Mouse (Mus musculus) cerebellum, adult 11-12 months (tissue): ENCODE data around the gene Fam120a.

ENCODE experiments used
- DNase-seq: peaks from one replicate; pipeline ENCODE4 v3.0.0; 2022

Gene Fam120a

DNA sequence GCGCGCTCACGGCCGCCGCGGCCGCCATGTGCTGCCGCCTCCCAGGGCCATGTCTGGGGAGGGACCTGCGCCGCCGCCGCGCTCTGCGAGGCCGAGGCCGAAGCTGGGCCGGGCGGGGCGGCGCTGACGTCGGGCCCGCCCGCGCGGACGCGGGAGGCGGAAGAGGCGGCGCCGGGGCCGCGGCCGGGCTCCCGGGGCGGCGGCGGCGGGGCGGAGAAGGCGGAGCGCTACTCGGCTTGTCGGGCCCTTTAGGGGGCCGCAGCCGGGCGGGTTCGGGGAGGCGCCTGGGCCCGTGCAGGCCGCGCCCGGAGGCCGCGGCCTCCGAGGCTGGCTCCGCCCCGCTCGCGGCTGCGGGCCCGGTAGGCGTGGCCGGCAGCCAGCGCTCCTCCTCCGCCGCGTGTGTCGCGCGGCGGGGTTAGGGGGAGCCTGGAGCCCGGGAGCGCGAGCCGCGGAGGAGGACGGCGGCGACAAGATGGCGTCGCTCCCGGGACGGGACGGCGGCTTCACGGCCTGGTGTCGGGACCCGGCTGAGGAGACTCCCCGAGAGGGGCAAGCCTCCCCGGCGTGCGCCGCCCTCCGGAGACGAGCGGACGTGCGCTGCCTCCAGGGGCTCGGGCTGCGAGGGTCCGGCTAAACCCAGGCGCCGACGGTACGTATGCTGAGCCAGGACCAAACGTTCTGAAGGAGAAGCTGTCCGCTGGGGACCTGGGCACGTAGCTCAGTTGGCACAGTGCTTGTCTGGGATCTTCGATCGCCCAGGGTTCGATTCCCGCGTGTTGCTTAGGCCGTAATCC, at the start of gene Fam120a:
TSS of gene Fam120a (minus strand) at position 62 of the 794 bp plus-strand sequence.
- DNase-seq, result peak; percentile 92

DNA sequence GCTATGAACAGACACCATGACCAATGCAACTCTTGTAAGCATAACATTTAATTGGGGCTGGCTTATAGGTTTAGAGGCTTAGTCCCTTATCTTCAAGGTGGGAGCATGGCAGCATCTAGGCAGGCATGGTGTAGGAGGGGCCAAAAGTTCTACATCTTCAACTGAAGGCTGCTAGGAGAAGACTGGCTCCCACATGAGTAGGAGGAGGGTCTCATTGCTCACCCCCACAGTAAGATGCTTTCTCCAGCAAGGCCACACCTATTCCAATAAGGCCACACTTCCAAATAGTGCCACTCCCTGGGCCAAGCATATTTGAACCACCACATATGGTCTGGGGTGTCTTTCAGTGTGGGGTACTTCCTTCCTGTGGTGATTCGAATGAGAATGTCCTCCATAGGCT, 49.6 kb upstream of the Fam120a start:
- peak; percentile 50 for DNase-seq

DNA sequence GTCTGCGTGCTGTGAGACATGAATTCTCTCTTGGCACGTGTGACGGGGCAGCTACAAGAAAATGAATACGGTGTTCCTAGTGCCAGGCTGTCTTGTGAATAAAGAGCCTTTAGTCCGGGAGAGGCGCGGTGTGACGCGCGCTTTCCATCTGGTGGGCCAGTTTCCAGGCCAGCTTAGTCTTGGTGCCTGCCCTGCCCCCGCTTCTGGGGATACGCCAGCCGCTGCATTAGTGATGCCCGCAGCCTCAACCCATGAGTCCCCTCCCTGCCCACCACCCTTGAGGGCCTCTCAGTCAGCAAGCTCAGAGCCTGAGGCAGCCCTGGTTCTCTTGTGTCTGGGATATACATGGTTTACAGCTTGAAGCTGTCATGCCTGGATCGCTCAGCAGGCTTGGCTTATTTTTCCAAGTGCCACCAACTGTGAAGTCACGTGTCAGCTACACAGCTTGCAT, 48.5 kb upstream of the Fam120a start:
- DNase-seq, result peak; percentile 92

DNA sequence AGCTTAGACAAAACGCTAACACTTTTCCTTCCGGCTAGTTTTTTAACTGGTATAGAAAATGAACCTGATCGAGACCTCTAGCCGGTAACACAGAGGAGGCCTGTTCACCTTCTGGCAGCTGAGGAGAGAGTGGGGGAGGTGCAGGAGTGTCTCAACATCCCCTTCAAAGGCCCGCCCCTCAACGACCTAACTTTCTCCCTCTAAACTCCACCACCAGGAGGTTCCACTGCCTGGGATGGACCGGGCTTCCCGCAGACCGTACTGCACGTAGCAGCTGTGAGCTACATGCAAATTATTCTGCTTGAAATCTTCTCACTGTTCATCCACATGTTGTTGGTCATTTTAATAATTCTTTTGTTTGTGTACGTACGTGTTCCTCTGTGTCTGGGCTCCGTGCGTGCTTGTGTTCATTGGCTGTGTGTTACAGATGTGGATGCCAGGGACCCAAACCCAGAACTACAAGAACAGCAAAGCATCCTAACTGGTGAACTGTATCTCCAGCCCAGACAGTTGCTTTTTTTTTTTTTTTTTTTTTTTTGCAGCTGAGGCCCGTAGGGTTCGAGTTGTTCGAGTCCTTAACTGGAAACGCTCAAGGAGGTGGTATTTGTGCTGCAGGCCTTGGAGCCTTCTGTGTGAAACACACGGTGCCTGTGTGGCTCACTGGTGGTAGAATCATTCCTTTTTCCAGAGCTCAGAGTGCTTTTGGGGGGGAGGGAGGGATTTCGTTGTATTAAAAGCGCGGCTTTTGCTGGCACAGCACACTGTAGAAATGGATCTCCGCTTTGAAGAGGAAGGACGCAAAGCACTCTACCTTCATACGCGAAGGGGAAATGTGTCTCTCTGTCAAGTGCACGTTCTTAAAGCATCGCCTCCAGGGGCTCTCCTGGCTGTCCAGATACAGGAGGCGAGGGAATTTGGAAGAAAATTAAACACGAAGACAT, 47.8 kb upstream of the Fam120a start:
- DNase-seq, result peak; percentile 58

DNA sequence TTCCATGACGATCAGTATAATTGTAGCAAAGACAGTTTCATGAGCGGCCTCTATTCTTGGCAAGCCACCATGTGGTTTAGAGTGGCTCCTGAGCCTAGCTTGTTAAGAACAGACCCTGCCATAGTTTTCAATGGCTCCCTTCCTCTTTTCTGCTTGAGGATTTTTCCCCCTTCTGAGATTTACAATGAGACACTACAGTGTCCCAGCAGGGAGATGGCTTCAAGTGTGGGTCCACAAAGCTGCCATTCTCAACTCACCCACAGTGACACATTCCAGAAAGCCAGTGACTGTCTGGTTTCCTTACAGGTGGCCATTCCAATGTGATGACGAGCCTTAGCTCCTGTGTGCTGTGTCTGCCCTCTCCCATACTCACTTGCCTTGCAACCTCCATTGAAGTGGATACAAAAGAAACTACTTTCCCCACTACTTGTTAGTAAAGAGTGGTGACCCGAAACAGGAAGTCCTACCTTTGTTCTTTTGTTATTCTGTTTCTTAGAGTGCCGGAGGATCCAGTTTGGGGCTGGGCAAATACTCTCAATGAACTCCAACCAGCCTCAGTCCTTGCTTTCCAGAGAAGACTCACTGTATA, 45.5 kb upstream of the Fam120a start:
- no peak for DNase-seq

DNA sequence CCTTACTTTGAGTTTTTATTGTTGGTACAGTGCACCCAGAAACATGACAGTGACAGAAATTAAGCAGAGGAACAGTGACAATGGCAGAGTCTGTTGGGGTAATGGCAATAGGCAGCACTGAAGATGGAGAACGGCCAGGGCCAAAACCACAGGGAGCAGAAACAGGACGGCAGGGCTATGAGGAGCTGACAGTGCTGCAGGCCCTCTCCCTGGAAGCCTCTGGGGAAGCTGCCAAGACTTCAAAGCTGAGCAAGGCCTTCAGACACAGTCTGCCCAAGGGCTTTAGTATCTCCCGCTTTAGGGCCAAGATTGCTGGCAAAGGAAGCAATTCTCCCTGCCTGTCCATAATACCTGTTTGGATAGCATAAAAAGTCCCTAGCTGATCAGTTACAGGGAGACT, 33.9 kb upstream of the Fam120a start:
- peak; percentile 95 for DNase-seq

DNA sequence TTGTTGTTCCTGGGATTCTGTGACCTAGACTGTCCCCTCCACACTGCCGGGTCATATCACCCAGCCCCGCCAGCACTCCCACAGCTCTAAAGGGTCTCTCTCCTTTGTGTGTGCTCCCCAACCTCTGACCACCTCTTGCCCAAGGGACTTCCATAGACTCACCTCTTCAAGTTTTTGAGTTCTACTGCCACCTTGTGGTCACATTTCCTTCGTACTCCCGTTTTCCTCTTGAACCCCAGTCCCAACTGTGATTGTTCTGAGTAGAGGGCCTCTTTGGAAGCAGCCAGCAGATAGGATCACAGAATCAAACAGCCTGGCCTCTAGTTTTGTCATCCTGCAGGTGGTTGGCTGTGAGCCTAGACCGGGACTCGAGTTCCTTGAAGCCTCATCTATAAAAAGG, 30.8 kb upstream of the Fam120a start:
- DNase-seq, result peak; percentile 53

DNA sequence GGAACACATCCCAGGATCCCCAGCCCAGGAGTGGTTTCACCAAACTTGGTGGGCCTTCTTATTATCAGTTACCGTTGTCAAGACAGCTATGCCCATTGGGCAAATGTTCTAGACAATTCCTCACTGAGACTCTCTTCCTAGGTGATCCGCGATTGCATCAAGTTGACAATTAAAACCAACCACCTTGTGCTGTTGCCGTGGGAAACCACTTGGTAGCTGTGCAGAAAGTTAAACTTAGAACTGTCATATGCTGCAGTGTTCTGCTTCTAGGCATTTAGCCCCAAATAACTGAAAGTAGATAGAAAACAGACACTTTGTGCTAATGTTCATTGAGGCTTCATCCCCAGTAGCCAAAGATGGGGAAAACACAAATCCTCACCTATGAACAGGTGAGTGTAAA, 28.9 kb upstream of the Fam120a start:
- DNase-seq, result no peak

DNA sequence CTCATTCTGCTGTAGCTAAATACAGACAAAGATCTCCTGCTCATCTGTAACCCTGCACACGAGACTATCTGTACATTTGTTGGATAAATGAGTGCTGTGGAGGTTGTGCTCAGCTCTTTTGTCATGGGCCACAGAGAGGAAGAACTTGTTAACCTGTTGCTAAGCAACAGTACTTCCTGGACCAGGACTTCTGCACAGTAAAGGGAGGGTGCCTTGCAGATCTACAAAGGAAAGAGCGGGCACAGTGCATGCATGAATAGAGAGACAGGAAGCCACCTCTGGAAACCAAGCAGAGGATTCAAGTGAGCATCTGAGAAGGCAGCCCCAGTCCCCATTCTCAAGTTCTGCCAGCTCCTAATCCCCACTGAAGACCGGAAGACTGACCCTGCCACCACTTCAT, 27.1 kb upstream of the Fam120a start:
- no peak for DNase-seq

DNA sequence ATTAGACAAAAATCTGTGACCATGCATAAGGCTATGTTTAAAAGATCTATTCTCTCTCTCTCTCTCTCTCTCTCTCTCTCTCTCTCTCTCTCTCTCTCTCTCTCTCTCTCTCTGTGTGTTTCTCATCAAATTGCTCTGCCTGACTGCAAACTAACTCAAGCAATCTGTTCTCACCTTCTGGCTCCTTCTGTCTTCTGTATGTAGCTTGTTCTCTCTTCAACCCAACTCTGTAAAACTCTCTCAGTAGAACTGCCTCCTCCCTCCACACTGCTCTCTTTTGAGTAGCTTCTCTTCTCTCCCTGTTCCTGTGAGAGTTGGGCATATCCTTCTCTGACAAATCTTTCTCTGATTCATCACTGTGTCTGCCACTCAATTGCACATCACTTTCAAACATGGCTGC, 25.1 kb upstream of the Fam120a start:
- no peak for DNase-seq

DNA sequence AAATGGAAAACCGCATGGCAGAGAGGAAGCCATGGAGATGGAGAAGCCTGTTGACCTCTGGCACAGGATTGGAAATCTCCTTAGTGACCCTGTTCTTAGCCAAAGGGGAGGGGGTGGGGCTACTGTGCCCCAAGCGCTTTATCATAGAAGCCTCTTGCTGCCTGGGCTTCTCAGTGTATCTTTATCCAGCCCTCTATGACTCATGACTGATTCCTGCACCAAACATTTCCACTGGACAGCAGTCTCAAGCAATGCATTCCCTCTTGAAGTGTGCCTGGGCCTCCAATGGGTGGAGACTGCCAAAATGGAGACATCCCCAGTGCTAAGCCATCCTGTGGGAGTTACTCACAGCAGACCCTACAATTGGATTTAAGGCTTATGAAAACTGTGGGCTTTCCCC, 22.3 kb upstream of the Fam120a start:
- DNase-seq, result no peak

DNA sequence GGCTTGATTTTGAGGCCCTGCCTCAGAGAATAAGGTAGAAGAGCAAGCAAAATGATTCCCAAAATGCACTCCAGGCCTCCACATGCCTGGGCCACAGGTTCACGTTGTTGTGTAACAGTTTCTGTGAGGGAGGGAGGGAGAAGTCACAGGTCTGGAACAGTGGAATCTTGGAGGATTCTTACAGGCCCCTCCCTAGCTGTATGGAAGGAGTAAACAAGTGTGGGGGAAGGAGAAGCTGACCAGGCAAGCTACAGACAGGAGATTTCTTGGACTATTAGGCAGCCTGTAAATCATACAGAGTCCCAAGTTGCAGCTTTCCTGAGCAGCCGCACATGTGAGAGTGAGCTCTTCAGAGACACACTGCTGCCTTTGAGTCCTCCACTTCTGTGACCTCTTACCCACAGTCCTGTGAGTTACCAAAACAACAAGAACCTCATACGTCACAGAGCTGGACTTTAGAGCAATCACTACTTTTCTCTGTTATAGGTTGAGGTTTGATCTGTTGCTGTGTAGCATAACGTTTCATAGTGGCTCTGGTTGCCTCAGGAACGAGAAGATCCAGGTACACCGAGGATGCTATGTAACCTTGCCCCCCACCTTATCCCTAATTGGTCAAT, 14.8 kb upstream of the Fam120a start:
- DNase-seq, result no peak

DNA sequence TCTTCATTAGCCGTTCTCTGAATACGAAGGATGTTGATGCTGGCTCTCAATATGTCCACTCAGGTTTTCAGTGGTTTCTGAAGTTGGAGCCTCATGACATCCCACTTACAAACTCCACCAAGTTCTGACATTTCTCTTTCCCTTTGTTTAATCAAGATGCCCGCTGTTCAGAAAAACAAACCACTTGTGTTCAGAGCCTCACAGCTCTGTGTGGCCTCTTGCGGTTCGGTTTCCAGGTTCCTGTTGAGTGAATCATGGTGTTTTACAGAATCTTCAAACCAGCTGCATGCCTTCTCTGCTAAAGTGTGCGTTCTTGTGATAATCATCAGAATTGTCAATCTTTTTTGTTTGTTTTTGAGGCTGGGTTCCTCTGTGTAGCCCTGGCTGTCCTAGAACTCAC, 11.3 kb upstream of the Fam120a start:
- no peak for DNase-seq

DNA sequence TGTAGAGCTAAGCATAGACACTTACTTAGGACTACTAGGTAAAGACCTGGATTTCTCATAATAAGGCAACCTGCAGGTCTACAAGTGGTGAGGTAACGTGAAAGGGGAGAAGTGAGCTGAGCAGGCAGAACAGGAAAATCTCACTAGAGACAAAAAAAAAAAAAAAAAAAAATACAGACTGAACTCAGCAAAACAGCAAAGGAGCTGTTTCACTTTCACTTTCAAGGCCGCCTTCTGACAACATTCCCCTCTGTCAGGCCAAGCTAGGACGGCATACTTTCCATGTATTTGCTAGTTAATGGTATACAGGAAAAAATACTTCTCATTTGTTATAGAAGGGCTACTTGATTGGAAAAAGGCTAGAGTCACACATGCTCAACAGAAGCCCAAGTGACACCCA, 10.0 kb upstream of the Fam120a start:
- DNase-seq, result no peak

DNA sequence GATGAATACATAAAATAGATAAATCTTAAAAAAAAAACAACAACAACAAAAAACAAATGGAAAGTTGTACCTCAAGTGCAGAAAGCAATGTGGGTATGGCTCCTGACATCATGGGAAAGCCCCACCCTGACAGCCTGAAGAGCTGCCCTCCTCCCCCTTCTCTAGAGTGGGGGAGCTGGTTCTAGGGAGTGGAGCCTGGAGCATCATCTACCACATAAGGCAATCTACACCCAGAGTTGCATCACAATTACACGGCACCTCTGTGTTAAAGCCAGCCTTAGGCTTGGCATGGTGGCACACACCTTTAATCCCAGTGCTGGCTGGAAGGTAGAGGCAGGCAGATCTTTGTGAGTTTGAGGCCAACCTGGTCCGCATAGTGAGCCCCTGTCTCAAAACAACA, 6.9 kb upstream of the Fam120a start:
- DNase-seq, result no peak

DNA sequence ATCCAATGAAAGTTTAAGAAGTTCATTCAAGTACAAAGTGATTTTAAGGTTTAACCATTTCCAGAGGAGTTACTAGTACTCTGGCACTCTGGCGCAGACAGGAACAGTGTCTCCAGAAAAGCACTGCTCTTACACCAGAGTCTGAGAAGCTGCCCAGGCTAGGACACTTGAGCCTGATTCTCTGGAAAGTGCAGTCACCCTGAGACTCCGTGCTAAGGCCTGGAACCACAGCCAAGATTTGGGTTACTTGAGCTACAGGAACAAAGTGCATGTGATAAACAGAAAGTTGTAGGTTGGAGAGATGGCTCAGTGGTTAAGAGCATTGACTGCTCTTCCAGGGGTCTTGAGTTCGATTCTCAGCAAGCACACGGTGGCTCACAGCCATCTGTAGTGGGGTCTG, 6.4 kb upstream of the Fam120a start:
- no peak for DNase-seq

DNA sequence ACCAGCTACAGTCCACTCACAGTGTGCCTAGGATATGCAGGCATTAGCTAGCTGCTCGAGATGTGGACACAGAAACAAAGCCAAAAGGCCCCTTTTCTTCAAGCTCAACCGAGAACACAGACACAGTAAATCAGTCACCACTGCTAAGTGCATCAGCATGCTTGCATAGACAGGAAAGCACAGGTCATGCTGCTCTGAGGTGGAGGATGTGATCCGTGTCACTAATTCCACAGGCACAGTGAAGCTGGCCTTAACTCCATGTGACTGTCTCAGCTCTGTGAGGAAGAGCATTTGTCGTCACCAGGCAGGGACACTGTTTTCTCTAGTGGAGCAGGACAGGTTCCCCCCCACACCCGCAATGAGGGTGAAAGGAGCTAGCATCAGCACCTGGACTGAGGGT, 5.4 kb upstream of the Fam120a start:
- DNase-seq, result no peak

DNA sequence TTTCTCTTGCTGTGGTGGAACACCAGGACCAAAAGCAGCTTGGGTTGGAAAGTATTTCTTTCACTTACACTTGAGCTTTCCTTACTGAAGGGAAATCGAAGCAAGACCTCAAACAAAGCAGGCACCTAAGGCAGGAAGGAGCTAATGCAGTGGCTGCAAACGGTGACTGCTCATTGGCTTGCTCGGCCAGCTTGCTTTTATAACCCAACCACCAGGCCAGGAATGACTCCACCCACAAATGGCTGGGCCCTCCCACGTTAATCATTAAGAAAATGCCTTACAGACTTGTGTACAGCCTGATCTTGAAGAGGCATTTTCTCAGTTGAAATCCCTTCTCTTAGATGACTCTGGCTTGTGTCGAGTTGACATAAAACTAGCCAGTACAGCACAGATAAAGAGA, 3.2 kb upstream of the Fam120a start:
- no peak for DNase-seq

DNA sequence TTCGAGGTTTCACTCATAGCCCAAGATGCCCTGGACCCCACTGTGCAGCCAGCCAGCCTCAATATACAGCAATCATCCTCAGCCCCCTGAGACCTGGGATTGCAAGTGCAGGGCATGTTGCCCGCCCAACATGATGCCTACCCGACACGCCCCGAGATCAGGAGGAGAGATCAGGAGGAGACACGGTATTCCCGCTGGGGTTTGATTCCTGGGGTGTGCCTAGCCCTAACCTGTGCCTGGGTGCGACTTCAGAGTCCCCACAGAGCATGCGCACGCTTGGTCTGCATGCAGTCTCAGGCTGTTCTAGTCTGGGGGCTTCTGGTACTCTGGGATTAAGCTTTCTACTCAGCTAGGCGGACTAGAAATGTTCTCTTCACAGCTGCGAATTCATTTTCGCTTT, 2.7 kb upstream of the Fam120a start:
- DNase-seq, result peak; percentile 36

DNA sequence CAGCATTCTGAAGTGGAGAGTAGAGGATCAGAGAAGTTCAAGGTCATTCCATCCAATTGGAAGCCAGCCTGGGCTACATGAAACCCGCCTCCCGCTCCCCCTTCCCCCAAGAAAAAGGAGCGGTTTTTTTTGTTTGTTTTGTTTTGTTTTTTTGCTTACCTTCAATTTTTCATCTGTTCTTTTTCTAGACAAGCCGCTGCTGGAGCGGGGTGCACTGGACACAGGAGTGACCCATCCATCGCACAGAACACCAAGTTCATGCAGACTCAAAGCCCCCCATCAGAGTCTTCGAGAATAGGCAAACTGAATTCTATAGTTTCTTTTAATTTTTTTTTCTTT, 902 bp upstream of the Fam120a start:
- DNase-seq, result no peak

DNA sequence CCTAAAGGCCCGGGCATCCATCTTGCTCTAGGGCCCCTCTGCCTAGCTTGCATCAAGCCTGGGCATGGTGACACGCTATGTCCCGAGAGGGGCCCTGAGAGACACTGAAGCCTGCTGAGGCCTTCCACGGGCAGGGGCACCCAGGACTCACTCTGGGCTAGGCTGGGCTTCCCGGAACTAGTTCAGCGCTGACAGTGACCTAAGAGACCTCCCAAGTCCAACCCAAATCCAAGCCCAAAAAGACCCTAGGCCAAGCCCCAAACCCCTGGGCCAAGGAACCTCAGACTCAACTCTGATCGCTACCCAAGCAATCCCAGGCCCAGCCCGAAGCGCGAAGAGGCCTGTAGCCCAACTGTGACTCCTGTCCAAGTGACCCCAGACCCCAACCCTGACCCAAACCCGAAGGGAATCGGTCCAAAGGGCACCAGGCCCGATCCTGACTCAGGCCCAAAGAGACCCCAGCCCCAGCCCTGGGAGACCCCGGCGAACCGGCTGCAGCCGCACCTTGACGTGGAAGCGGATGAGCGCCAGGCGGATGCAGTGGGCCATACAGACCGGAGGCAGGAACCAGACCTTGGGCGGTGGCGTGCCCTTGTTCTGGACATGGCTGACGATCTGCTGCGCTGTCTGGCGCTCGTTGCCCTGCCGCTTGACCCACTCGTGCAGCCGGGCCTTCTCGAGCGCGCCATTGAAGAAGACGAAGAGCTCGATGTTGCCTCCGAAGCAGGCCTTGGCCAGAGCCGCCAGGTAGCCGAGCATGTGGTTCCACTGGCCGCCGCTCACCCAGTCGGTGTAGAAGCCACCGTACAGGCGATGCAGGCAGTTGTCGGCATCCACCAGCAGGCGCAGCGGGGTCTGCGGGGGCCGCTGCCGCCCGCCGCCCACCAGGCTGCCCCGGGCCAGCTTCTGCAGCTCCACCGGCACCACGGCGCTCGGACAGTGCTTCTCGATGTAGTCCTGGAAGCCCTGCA, 681 bp downstream of the Fam120a start:
- DNase-seq, result peak; percentile 74
